Comparison of ENCODE assay signal across 24 mouse cellular contexts in genomic region chr19:55125456-55125855, GRCm38 (mm10). TPM values are rescaled to one million over a fixed set of nuclear protein-coding genes. Genes with fewer than 3 reads are reported as not detected.
DNase-seq lines count a peak whose midpoint lies in the region; ATAC-seq and TF ChIP-seq lines count a peak whose summit lies in the region.
"Had no signal": no experiment of that assay in that cellular context is flagged by ENCODE, and none has a peak within 500 bp of the region (broad histone marks: within the 10 kb centered on the region; RNA-seq: fewer than 3 reads in every experiment).

No protein-coding gene starts in this region.

- H3K27me3 ChIP-seq in kidney, embryonic 15.5 days: no peaks in the 10 kb centered on the region
- no peaks in the 10 kb centered on the region for H3K27me3 ChIP-seq in kidney, embryonic 14.5 days (ENCODE audit: control insufficient read depth, insufficient read depth, low read length)
- no peaks in the 10 kb centered on the region for H3K27me3 ChIP-seq in midbrain, embryonic 10.5 days (ENCODE audit: low read depth, poor library complexity, severe bottlenecking)
- H3K27me3 ChIP-seq in midbrain, embryonic 16.5 days (ENCODE audit: control insufficient read depth, insufficient read depth, low read depth, low read length): no peaks in the 10 kb centered on the region
- no peaks in the 10 kb centered on the region for H3K27me3 ChIP-seq in liver, embryonic 14.5 days (ENCODE audit: control insufficient read depth, insufficient read depth, low read length)
- H3K27me3 ChIP-seq: embryonic facial prominence, embryonic 12.5 days; limb, embryonic 12.5 days; lung, embryonic 15.5 days; midbrain, embryonic 12.5 days had no signal

- no peak for TF ChIP-seq CTCF in liver, embryonic 14.5 days (IDR thresholded peaks at IDR 0.05; ENCODE audit: low read depth)

- no peaks in the 10 kb centered on the region for H3K9me3 ChIP-seq in kidney, embryonic 15.5 days (replicated peaks)
- no peaks in the 10 kb centered on the region for H3K9me3 ChIP-seq in kidney, embryonic 14.5 days (ENCODE audit: control insufficient read depth, low read length)
- H3K9me3 ChIP-seq in midbrain, embryonic 10.5 days (replicated peaks): no peaks in the 10 kb centered on the region
- no peaks in the 10 kb centered on the region for H3K9me3 ChIP-seq in midbrain, embryonic 16.5 days (replicated peaks; ENCODE audit: control insufficient read depth, low read length, poor library complexity, severe bottlenecking)
- H3K9me3 ChIP-seq in liver, embryonic 14.5 days (ENCODE audit: control insufficient read depth, low read length): no peaks in the 10 kb centered on the region
- H3K9me3 ChIP-seq: embryonic facial prominence, embryonic 12.5 days; heart, embryonic 10.5 days; limb, embryonic 12.5 days; lung, embryonic 15.5 days; midbrain, embryonic 12.5 days had no signal

- no peak overlapping the region for H3K4me3 ChIP-seq in kidney, embryonic 15.5 days (replicated peaks)
- no peak overlapping the region for H3K4me3 ChIP-seq in kidney, embryonic 14.5 days (ENCODE audit: low read length)
- no peak overlapping the region for H3K4me3 ChIP-seq in midbrain, embryonic 10.5 days
- H3K4me3 ChIP-seq in midbrain, embryonic 16.5 days (ENCODE audit: low read depth, low read length): no peak overlapping the region
- peak overlapping the region; percentile 46 to 50 for H3K4me3 ChIP-seq in liver, embryonic 14.5 days (ENCODE audit: insufficient read depth in 1 of 2, low read depth in 2 of 2, low read length in 2 of 2)
- H3K4me3 ChIP-seq: embryonic facial prominence, embryonic 12.5 days; gastrocnemius, adult 2 months; heart, embryonic 10.5 days; limb, embryonic 12.5 days; lung, embryonic 15.5 days; midbrain, embryonic 12.5 days had no signal

- no peak for ATAC-seq in kidney, embryonic 15.5 days (replicated peaks; ENCODE audit: low FRiP score)
- no peak for ATAC-seq in kidney, embryonic 14.5 days (ENCODE audit: low FRiP score, low TSS enrichment)
- no peak for ATAC-seq in midbrain, embryonic 16.5 days
- ATAC-seq in liver, embryonic 14.5 days (ENCODE audit: insufficient read depth): no peak
- no peak for ATAC-seq in megakaryocyte progenitor cell, adult 5-6 weeks (replicated peaks; ENCODE audit: poor library complexity)
- ATAC-seq: forebrain, embryonic 14.5 days; hindbrain, postnatal 0 days had no signal

- H3K36me3 ChIP-seq in kidney, embryonic 15.5 days: no peaks in the 10 kb centered on the region
- H3K36me3 ChIP-seq in kidney, embryonic 14.5 days (ENCODE audit: control insufficient read depth, insufficient read depth, low read length): no peaks in the 10 kb centered on the region
- no peaks in the 10 kb centered on the region for H3K36me3 ChIP-seq in midbrain, embryonic 10.5 days
- H3K36me3 ChIP-seq in midbrain, embryonic 16.5 days (ENCODE audit: control insufficient read depth, insufficient read depth, low read length): no peaks in the 10 kb centered on the region
- no peaks in the 10 kb centered on the region for H3K36me3 ChIP-seq in liver, embryonic 14.5 days (replicated peaks; ENCODE audit: control insufficient read depth, insufficient read depth, low read depth)
- H3K36me3 ChIP-seq: embryonic facial prominence, embryonic 12.5 days; heart, embryonic 10.5 days; limb, embryonic 12.5 days; lung, embryonic 15.5 days; midbrain, embryonic 12.5 days had no signal

- H3K9ac ChIP-seq in kidney, embryonic 15.5 days: no peak overlapping the region
- no peak overlapping the region for H3K9ac ChIP-seq in kidney, embryonic 14.5 days (ENCODE audit: low read depth, low read length)
- H3K9ac ChIP-seq in midbrain, embryonic 16.5 days (ENCODE audit: low read depth, low read length): no peak overlapping the region
- H3K9ac ChIP-seq in liver, embryonic 14.5 days (replicated peaks): peak overlapping the region; percentile 24; the same call in 1 of the 2 replicates
- H3K9ac ChIP-seq: embryonic facial prominence, embryonic 12.5 days; limb, embryonic 12.5 days; lung, embryonic 15.5 days; midbrain, embryonic 12.5 days had no signal

- no peak overlapping the region for H3K27ac ChIP-seq in kidney, embryonic 15.5 days
- no peak overlapping the region for H3K27ac ChIP-seq in kidney, embryonic 14.5 days (ENCODE audit: low read depth, low read length)
- H3K27ac ChIP-seq in midbrain, embryonic 10.5 days (replicated peaks): peak overlapping the region; percentile 6
- H3K27ac ChIP-seq in midbrain, embryonic 16.5 days (ENCODE audit: low read length): no peak overlapping the region
- no peak overlapping the region for H3K27ac ChIP-seq in liver, embryonic 14.5 days
- H3K27ac ChIP-seq: embryonic facial prominence, embryonic 12.5 days; gastrocnemius, adult 2 months; heart, embryonic 10.5 days; hindbrain, postnatal 0 days; limb, embryonic 12.5 days; lung, embryonic 15.5 days; midbrain, embryonic 12.5 days had no signal

- no peak for TF ChIP-seq EP300 in liver, embryonic 14.5 days (IDR thresholded peaks at IDR 0.05; ENCODE audit: low read depth)

- 79% methylated on average over 3 of the region's 3 CpGs for WGBS in kidney, embryonic 15.5 days
- 81% methylated on average over 3 of the region's 3 CpGs for WGBS in kidney, embryonic 14.5 days
- 86% methylated on average over 3 of the region's 3 CpGs for WGBS in midbrain, embryonic 10.5 days
- WGBS in midbrain, embryonic 16.5 days: 83% methylated on average over 3 of the region's 3 CpGs
- WGBS in liver, embryonic 14.5 days (ENCODE audit: insufficient replicate concordance): 52% methylated on average over 3 of the region's 3 CpGs

- no peak for DNase-seq in midbrain, embryonic 10.5 days (ENCODE audit: low spot score)
- no peak for DNase-seq in liver, embryonic 14.5 days (ENCODE audit: low read depth in 3 of 3, low spot score in 3 of 3)
- no peak for DNase-seq in spleen, postnatal 14 days (ENCODE audit: low spot score in 2 of 2)
- DNase-seq: adrenal gland, postnatal 25 days; cerebellum, adult 9-11 months; gastrocnemius, adult 2 months; kidney, adult 18-20 months; kidney, postnatal 10 days had no signal

- peaks cover 51% of the 10 kb centered on the region for H3K4me1 ChIP-seq in kidney, embryonic 15.5 days
- peaks cover 14% of the 10 kb centered on the region for H3K4me1 ChIP-seq in kidney, embryonic 14.5 days (ENCODE audit: control insufficient read depth, insufficient read depth, low read length)
- peaks cover 42% of the 10 kb centered on the region for H3K4me1 ChIP-seq in midbrain, embryonic 10.5 days
- no peaks in the 10 kb centered on the region; the same call in 1 of the 2 replicates for H3K4me1 ChIP-seq in midbrain, embryonic 16.5 days (ENCODE audit: control insufficient read depth, insufficient read depth, low read length)
- peaks cover 0 to 10% of the 10 kb centered on the region in 2 experiments; a peak in 2 of 4 replicates for H3K4me1 ChIP-seq in liver, embryonic 14.5 days (replicated peaks; ENCODE audit: control insufficient read depth in 2 of 2, insufficient read depth in 2 of 2, low read length in 1 of 2)

- peak overlapping the region; percentile 22; the same call in 1 of the 2 replicates for H3K4me2 ChIP-seq in kidney, embryonic 15.5 days
- no peak overlapping the region for H3K4me2 ChIP-seq in kidney, embryonic 14.5 days (replicated peaks; ENCODE audit: low read depth, low read length)
- H3K4me2 ChIP-seq in midbrain, embryonic 16.5 days (ENCODE audit: low read length): no peak overlapping the region
- H3K4me2 ChIP-seq in liver, embryonic 14.5 days (ENCODE audit: low read depth): peak overlapping the region; percentile 49
- H3K4me2 ChIP-seq: embryonic facial prominence, embryonic 12.5 days; limb, embryonic 12.5 days; lung, embryonic 15.5 days; midbrain, embryonic 12.5 days had no signal

RNA-seq across cellular contexts. Expression of gene Gpam, which starts 1.6 kb away (rescaled TPM):
- polyA plus RNA-seq in kidney, embryonic 15.5 days (2015; fragmentation: Nextera tagmentation; extraction: Ambion mirVana): 18.1 and 19.0 TPM in 2 replicates
- 11.8 and 22.2 TPM in 2 replicates for polyA plus RNA-seq in kidney, embryonic 14.5 days (2014; fragmentation: Nextera tagmentation; extraction: Ambion mirVana)
- polyA plus RNA-seq in midbrain, embryonic 10.5 days (2016; fragmentation: Nextera tagmentation; extraction: Ambion mirVana): 21.9 and 28.5 TPM in 2 replicates
- 25.2 and 28.3 TPM in 2 replicates for polyA plus RNA-seq in midbrain, embryonic 16.5 days (2015; fragmentation: Nextera tagmentation; extraction: Ambion mirVana)
- polyA plus RNA-seq in liver, embryonic 14.5 days (2012; rRNA removed): 13.6 and 15.0 TPM in 2 replicates
- polyA plus RNA-seq in liver, embryonic 14.5 days (2014; fragmentation: Nextera tagmentation; extraction: Ambion mirVana): 21.6 and 24.0 TPM in 2 replicates
- 6.6 and 7.9 TPM in 2 replicates for total RNA-seq in megakaryocyte progenitor cell, adult 5-6 weeks (2015)
- 12.5 and 14.2 TPM in 2 replicates for total RNA-seq in megakaryocyte progenitor cell, adult 5-6 weeks (2017)

RNA-seq across cellular contexts. Expression of gene Tectb, which starts 55.1 kb away (rescaled TPM):
- not detected in 2 replicates for polyA plus RNA-seq in kidney, embryonic 15.5 days (2015; fragmentation: Nextera tagmentation; extraction: Ambion mirVana)
- polyA plus RNA-seq in kidney, embryonic 14.5 days (2014; fragmentation: Nextera tagmentation; extraction: Ambion mirVana): not detected in 2 replicates
- polyA plus RNA-seq in midbrain, embryonic 10.5 days (2016; fragmentation: Nextera tagmentation; extraction: Ambion mirVana): 0.12 TPM in 1 of 2 replicates, not detected in the other
- polyA plus RNA-seq in midbrain, embryonic 16.5 days (2015; fragmentation: Nextera tagmentation; extraction: Ambion mirVana): 0.15 and 0.41 TPM in 2 replicates
- 0.01 and 0.08 TPM in 2 replicates for polyA plus RNA-seq in liver, embryonic 14.5 days (2012; rRNA removed)
- polyA plus RNA-seq in liver, embryonic 14.5 days (2014; fragmentation: Nextera tagmentation; extraction: Ambion mirVana): 0.23 TPM in 1 of 2 replicates, not detected in the other
- total RNA-seq in megakaryocyte progenitor cell, adult 5-6 weeks (2015): not detected in 2 replicates
- not detected in 2 replicates for total RNA-seq in megakaryocyte progenitor cell, adult 5-6 weeks (2017)
- total RNA-seq: ES-E14; gastrocnemius, adult 2 months; hematopoietic stem cell, adult 5-6 weeks; monocyte, adult 5-6 weeks; neutrophil, adult 5-6 weeks had no signal
- polyA plus RNA-seq: heart, embryonic 16.5 days; limb, embryonic 12.5 days; lung, embryonic 15.5 days had no signal

Comparison
In these comparisons a context has a peak if more than half of its experiments do, and no peak if none do; other contexts are left out.
1. H3K4me2 ChIP-seq: peak in kidney, embryonic 15.5 days (single experiment) and liver, embryonic 14.5 days (single experiment); none in kidney, embryonic 14.5 days (single experiment) and midbrain, embryonic 16.5 days (single experiment).
2. H3K4me3 ChIP-seq: peak in liver, embryonic 14.5 days (2 of 2); none in kidney, embryonic 15.5 days (single experiment), kidney, embryonic 14.5 days (single experiment), midbrain, embryonic 10.5 days (single experiment) and midbrain, embryonic 16.5 days (single experiment).